Mouse (Mus musculus): ENCODE data around the gene Dusp5. TPM values are rescaled to one million over a fixed set of nuclear protein-coding genes. Genes with fewer than 3 reads are reported as not detected.

Dusp5 gene
- total RNA-seq, 4 experiments from 2014 or later = 3.1 to 5.6 (median 4.2) TPM

- no peak for DNase-seq (ENCODE audit: low spot score)
Measured at GRCm38 (mm10) chr19:53543602-53544001, 14.7 kb downstream of the Dusp5 start.

GRCm38 (mm10) chr19:53544923-53545561 is 16.1 kb downstream of the Dusp5 start:
- DNase-seq (ENCODE audit: low spot score) = no peak

DNA sequence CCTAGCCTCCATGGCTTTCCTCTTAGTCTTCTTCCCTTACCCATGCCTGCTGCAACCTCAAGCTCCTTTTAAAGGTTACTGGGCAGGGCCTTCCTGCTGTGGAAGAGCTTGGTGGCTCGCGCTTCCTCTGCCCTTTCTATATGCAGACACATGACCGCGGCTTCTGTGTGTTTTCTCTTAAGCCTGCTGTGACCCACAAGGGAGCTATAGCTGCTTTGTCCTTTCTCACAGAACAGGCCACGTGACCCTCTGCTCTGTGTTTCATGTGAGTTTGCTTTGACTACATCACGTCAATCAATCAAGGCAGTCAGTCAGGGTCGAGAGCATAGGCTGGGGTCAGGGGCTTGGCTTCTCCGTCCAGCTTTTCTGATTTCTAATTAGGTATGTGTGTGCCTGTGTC is 18.7 kb downstream of the Dusp5 start:
- no peak for DNase-seq (ENCODE audit: low spot score)

- DNase-seq (ENCODE audit: low spot score) = no peak
Measured at GRCm38 (mm10) chr19:53550972-53551371, 22.1 kb downstream of the Dusp5 start.

DNA sequence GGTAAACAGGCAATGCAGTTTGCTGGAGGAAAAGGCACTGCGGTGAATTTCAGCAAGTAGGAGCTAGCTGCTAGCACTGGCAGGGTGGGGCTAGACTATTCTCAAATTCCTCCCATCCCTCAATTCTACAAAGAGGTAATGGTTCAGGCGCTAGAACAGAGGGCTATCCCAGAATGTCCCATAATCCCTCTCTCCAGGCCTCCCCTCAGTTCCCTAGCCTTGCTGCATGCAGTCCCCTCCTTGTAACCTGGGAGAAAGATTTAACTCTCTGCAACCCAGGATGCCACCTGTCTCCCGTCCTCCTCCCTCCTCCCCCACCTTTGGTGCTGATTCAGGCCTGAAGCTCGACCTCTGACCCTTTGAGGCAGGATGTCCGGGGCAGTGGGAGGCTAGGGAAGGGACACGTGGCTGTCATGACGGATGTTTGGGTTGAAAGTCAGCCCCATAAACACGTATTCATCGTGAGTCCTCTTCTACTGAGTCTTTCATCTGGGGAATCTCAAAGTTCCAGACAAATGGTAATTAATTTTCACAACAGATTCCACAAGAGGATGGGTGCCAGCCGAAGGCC is 23.4 kb downstream of the Dusp5 start:
- DNase-seq (ENCODE audit: low spot score) = no peak

- no peak for DNase-seq (ENCODE audit: low spot score)
Measured at GRCm38 (mm10) chr19:53552795-53553194, 23.9 kb downstream of the Dusp5 start.

GRCm38 (mm10) chr19:53554402-53554801 is 25.5 kb downstream of the Dusp5 start:
- DNase-seq (ENCODE audit: low spot score) = no peak

- no peak for DNase-seq (ENCODE audit: low spot score)
Measured at GRCm38 (mm10) chr19:53554981-53555616, 26.2 kb downstream of the Dusp5 start.

DNA sequence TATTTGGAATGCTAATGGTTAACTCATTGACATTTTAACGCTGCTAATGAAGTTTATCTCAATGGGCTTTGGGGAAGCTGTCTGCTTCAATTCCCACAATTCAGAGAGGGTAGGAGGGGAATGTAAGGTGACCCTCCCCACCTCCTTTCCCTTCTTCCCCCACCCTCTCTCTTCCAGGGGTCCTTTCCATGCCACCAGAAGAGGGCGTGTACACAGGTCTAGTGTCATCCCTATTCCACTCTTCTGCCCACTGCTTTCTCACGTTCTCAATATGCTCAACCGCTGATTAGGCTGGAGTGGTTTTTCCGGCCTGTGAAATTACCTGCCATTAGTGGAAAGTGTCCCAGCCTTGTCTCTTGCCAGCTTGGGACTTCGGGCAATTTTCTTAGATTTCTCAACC is 27.9 kb downstream of the Dusp5 start:
- no peak for DNase-seq (ENCODE audit: low spot score)

- no peak for DNase-seq (ENCODE audit: low spot score)
Measured at GRCm38 (mm10) chr19:53557267-53557936, 28.5 kb downstream of the Dusp5 start.

DNA sequence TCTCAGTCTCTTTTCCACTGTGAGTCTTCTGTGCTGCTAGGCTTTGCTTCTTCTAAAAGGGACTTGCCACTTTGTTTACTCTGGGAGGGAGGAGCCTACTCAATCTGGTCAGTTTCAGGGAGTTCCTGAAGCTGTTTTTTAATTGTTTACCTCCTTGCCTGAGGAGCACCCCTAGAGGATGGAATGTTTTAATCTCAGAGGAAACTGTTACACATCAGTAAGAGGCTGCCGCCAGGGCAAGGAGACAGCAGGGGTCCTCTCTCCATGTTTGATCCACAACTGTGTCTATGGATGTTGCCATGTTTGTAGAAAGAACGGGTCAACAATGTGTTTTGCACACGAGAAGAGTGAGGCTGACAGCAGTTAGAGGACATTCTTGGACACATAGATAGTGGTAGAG is 31.5 kb downstream of the Dusp5 start:
- DNase-seq (ENCODE audit: low spot score) = no peak

DNA sequence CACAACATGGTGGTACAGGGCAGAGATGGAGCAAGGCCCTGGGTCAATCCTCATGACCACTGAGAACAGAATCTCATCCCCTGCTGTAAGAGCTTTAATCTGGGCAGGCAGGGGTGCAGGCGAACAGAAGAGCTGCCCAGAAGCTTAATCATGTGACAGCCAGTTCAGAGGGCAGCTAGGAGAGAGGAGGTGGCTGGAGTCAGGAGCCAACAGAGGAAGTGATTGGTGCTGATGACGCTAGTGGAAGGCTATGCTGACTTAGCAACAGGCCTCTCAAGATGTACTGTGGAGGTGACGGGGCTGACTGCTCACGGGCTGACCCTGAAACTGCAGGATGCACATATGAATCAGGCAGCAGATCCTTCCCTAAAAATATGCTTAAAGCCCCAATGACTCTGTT is 35.3 kb downstream of the Dusp5 start:
- no peak for DNase-seq (ENCODE audit: low spot score)

GRCm38 (mm10) chr19:53565565-53566277 is 36.8 kb downstream of the Dusp5 start:
- DNase-seq (ENCODE audit: low spot score) = no peak

DNA sequence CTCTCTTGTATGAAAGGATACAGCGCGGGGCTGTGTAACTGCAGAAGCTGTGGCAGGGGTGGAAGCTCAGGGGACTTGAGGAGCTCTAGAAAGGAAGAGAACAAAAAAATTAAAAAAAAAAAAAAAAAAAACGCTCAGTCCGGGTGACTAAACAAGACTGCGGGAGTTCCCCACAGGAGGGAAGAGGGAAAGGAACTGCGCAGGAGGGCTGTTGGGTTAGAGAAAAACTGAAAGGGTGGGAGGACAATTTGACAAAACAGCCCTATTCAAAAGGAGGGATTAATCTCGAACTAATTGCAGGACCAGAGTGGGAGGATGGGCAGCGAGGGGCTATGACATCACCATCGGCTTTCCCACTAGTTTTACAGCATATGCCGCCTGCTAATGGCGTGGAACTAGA is 39.0 kb downstream of the Dusp5 start:
- DNase-seq (ENCODE audit: low spot score) = no peak

- DNase-seq (ENCODE audit: low spot score) = no peak
Measured at GRCm38 (mm10) chr19:53568553-53568952, 39.6 kb downstream of the Dusp5 start.

DNA sequence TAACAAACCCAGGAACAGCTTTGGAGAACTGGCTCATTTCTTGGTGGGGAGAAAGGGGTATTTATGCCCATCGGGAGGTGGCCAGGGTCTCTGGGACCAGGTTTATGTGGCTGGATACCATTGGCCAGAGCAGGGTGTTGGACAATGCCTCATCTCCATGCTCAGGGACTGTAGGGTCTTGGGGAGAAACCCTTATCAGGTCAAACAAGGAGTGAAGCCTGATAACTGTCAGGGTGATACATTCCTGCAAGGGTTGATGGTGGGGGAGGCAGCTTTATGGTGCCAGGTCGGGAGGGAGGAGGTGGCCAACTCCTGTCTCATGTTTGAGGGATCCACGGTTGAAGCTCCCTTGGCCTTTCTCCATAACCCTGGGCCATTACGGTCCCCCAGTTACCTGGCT is 42.1 kb downstream of the Dusp5 start:
- DNase-seq (ENCODE audit: low spot score) = no peak

DNA sequence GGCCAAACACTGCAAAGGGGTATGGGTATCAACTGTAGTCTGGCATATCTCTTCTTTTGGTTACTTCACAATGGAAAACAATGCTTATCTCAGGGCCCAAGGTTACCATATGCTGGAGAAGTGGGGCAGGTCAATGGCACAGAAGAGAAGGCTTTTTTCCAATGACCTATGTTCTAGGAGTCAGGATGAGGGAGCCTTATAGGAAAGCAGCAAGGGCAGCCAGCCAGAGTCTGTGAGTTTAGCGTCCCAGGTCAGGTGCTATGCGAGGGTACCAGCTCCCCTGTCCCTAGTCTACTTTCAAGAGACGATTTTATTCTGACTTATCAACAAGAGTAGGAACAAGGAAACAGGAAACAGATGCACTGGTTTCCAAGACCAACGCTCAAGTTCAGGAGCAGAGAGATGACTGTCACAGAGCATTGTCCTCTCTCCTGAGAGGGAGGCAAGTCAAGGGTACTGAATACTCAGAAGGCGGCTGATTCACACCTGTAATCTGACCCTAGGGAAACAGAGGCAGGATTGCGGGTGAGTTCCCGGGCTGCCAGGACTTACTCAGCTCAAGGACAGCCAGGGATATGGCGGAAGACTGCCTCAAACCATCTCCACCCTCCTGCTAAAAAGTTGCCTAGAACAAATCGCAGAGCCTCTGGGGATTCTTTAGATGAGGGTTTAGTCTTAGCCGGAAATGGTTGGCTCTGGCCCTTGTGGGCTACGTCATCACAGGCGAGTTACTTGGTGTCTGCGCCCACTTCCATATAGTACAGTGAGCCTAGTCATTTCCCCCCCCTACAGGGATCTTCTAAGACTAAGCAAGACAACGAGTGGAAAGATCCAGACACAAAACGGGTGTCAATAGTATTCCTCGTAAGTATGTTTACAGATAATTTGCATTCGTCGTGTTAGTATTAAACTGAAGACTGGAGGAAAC is 42.9 kb downstream of the Dusp5 start:
- DNase-seq (ENCODE audit: low spot score) = no peak

- DNase-seq (ENCODE audit: low spot score) = no peak
Measured at GRCm38 (mm10) chr19:53572607-53573006, 43.7 kb downstream of the Dusp5 start.

DNA sequence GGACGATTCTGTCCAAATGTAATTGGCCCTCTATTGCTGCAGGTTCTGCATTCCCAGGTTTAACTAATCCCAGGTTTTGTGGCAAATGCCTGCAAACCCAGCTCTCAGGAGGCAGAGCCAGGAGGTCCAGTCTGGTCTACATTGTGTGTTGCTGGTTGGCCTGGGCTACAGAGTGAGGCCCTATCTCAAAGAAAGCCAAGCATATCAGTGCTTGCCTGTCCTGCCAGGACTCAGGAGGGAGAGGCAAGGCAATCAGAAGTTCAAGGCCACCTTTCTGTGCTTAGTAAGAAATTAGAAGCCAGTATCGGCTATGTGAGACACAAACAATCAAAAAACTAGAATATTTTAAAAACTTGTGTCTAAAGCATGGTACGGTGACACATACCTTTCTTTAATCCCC is 44.2 kb downstream of the Dusp5 start:
- no peak for DNase-seq (ENCODE audit: low spot score)

GRCm38 (mm10) chr19:53574131-53574530 is 45.2 kb downstream of the Dusp5 start:
- no peak for DNase-seq (ENCODE audit: low spot score)

DNA sequence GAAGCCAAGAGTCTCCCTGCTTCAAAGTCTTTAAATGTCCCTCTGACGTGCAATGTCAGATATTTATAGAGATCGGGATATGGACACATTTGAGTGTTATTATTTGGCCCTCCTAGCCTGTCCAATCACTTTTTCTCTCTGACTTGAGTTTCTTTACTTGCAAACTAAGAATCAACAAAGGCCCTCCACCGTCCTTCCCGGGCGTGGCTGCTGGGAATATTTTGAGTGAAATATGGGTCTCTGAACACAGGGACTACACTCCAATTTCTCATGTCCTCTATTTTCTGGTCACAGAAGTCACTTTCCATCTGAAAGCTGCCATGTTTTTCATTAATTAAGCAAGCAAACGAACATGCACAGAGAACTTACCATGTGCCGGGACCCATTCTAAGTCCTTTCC is 45.6 kb downstream of the Dusp5 start:
- DNase-seq (ENCODE audit: low spot score) = no peak
